In the genomic region with DNA sequence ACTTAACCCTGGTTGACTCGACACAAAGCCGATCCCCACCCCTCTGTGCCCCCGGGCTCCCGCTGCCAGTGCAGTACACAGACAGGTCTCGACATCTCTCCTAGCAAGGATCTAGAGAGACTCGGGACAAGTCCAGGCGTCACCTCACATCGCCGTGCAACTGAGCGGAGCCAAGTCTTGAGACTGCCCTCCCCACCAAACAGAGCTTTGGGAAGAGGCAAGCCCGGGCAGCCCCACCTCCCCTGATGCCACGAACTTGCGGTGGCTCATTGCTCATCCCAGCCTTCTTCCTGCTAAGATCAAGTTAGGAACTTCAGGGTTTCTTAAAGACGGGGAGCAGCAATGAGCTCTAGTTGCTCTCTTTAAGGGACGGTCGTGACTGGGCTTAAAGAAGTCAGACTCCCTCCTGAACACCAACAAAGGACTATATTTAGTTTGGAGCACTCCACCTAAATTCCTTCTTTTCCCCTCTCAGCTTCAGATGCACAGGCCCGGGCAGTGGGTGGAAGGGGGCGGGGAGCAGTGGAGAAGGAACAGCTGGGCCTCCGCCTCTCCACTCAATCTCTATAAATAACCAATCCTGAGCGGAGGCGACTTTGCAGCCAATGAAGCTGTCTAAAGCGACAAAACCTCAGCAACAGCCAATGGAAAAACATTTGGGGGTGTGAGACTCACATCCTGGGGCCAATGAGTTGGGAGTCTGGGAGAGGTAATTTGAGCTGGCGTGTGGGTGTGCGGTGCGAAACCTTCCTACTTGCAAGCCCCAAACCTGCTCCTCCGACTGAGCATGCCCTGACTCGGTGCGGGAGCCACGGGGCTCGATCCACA, we compare ENCODE assay signal across 8 mouse cellular contexts. TPM values are rescaled to one million over a fixed set of nuclear protein-coding genes. Genes with fewer than 3 reads are reported as not detected.
A peak's percentile ranks its signal among the peaks of the same experiment; 100 is the strongest.
DNase-seq lines count a peak whose midpoint lies in the region; ATAC-seq and TF ChIP-seq lines count a peak whose summit lies in the region.

No protein-coding gene starts in this region.

- peak overlapping the region; percentile 89 for H3K9ac ChIP-seq in hindbrain, postnatal 0 days (replicated peaks; ENCODE audit: low read length)

- peak; percentile 99 for DNase-seq in ZHBTc4 (ENCODE audit: low read depth, low spot score)
- peak; percentile 94 for DNase-seq in gastrocnemius, adult 2 months
- peak; percentile 97 for DNase-seq in hindbrain, postnatal 0 days (ENCODE audit: low spot score)
- DNase-seq in left cerebral cortex, adult 2 months (ENCODE audit: extremely low spot score in 1 of 2, low spot score in 2 of 2) = peak; percentile 91
- DNase-seq in right cerebral cortex, adult 2 months (ENCODE audit: low spot score in 2 of 2) = peak; percentile 94 to 97
- DNase-seq in urinary bladder, postnatal 14 days (ENCODE audit: low spot score) = peak; percentile 93

- H3K4me3 ChIP-seq in gastrocnemius, adult 2 months = peak overlapping the region; percentile 83
- H3K4me3 ChIP-seq in hindbrain, postnatal 0 days (ENCODE audit: low read length) = peak overlapping the region; percentile 59
- H3K4me3 ChIP-seq in left cerebral cortex, adult 2 months = peak overlapping the region; percentile 98

- ATAC-seq in common myeloid progenitor, adult 5-6 weeks (replicated peaks; ENCODE audit: low read depth, poor library complexity, severe bottlenecking) = peak; percentile 75
- ATAC-seq in hindbrain, postnatal 0 days = peak; percentile 94
- ATAC-seq in megakaryocyte, adult 5-6 weeks (ENCODE audit: poor library complexity, severe bottlenecking) = peak; percentile 59

- under 1% methylated on average over 30 of the region's 30 CpGs for WGBS in hindbrain, postnatal 0 days

- no peaks in the 10 kb centered on the region for H3K27me3 ChIP-seq in hindbrain, postnatal 0 days (ENCODE audit: insufficient read depth, low read length)

- H3K36me3 ChIP-seq in hindbrain, postnatal 0 days (ENCODE audit: insufficient read depth, low read length) = no peaks in the 10 kb centered on the region

- intact Hi-C loops in gastrocnemius, adult 2 months (cut with DNase I) = no loop called here
- intact Hi-C loops in left cerebral cortex, adult 2 months (cut with DNase I) = loop anchor here (5.0 kb wide), 3 partner anchors 96 to 829 kb away; no protein-coding TSS in a partner anchor

- peaks cover 5% of the 10 kb centered on the region; the same call in 1 of the 2 replicates for H3K4me1 ChIP-seq in hindbrain, postnatal 0 days (ENCODE audit: insufficient read depth, low read length)

- no peak for TF ChIP-seq CTCF in gastrocnemius, adult 2 months (IDR thresholded peaks at IDR 0.05)
- no peak for TF ChIP-seq CTCF in hindbrain, postnatal 0 days (IDR thresholded peaks at IDR 0.05; ENCODE audit: low read depth)
- no peak for TF ChIP-seq CTCF in left cerebral cortex, adult 2 months (IDR thresholded peaks at IDR 0.05)

- no peaks in the 10 kb centered on the region for H3K9me3 ChIP-seq in hindbrain, postnatal 0 days (ENCODE audit: low read length)

- H3K4me2 ChIP-seq in hindbrain, postnatal 0 days (ENCODE audit: low read depth, low read length) = peak overlapping the region; percentile 93

- peak overlapping the region; percentile 95 for H3K27ac ChIP-seq in gastrocnemius, adult 2 months
- H3K27ac ChIP-seq in hindbrain, postnatal 0 days = peak overlapping the region; percentile 87
- peak overlapping the region; percentile 86 for H3K27ac ChIP-seq in left cerebral cortex, adult 2 months

RNA-seq across cellular contexts. Expression of a gene that starts 1.9 kb away (rescaled TPM):
- total RNA-seq in common myeloid progenitor, adult 5-6 weeks (2017) = 8.6 and 10.0 TPM in 2 replicates
- total RNA-seq in gastrocnemius, adult 2 months (2021) = 1 to 10 TPM; 1.2 to 1.5 TPM
- total RNA-seq in hindbrain, postnatal 0 days (2014; rRNA removed) = 9.9 and 10.0 TPM in 2 replicates
- 14.8 and 15.8 TPM in 2 replicates for polyA plus RNA-seq in hindbrain, postnatal 0 days (2015; fragmentation: Nextera tagmentation; extraction: Ambion mirVana)
- 10 to 100 TPM; 35.2 to 38.5 TPM for total RNA-seq in left cerebral cortex, adult 2 months (2021)
- 10.8 and 11.4 TPM in 2 replicates for total RNA-seq in megakaryocyte, adult 5-6 weeks (2015)
- total RNA-seq in megakaryocyte, adult 5-6 weeks (2017) = 15.0 and 19.4 TPM in 2 replicates

RNA-seq across cellular contexts. Expression of a gene that starts 2.4 kb away (rescaled TPM):
- 0.58 and 0.87 TPM in 2 replicates for total RNA-seq in common myeloid progenitor, adult 5-6 weeks (2017)
- not detected for total RNA-seq in gastrocnemius, adult 2 months (2021)
- total RNA-seq in hindbrain, postnatal 0 days (2014; rRNA removed) = 2.0 and 3.0 TPM in 2 replicates
- not detected in 2 replicates for polyA plus RNA-seq in hindbrain, postnatal 0 days (2015; fragmentation: Nextera tagmentation; extraction: Ambion mirVana)
- total RNA-seq in left cerebral cortex, adult 2 months (2021) = 1 to 10 TPM; 2.6 to 3.1 TPM
- total RNA-seq in megakaryocyte, adult 5-6 weeks (2015) = 0.25 and 0.62 TPM in 2 replicates
- total RNA-seq in megakaryocyte, adult 5-6 weeks (2017) = 0.28 and 0.95 TPM in 2 replicates

Comparison
In these comparisons a context has a peak if more than half of its experiments do, and no peak if none do; other contexts are left out.
1. Peak in every context shown above with its lines: DNase-seq, ATAC-seq, H3K4me3 ChIP-seq and H3K27ac ChIP-seq.